Mouse (Mus musculus) hindbrain, embryonic 10.5 days (tissue): ENCODE measurements around the gene Sema5a. TPM values are rescaled to one million over a fixed set of nuclear protein-coding genes. Genes with fewer than 3 reads are reported as not detected.

ENCODE experiments used
- DNase-seq: peaks from one replicate; pipeline ENCODE4 v3.0.0-alpha.2; 2017; ENCODE audit warnings: low spot score
- H3K27ac ChIP-seq: fragments of 300-500 bp; sonication (generic); 2 replicates; pipeline ENCODE4 v1.5.1; 2016; ENCODE audit warnings: mild to moderate bottlenecking, moderate library complexity
- H3K27me3 ChIP-seq: fragments of 300-500 bp; sonication (generic); 2 replicates; pipeline ENCODE4 v1.6.1; 2016; ENCODE audit warnings: mild to moderate bottlenecking; ENCODE audit not compliant: poor library complexity, insufficient read depth, severe bottlenecking
- H3K36me3 ChIP-seq: fragments of 300-500 bp; sonication (generic); 2 replicates; pipeline ENCODE4 v1.6.1; 2016; ENCODE audit warnings: mild to moderate bottlenecking, moderate library complexity
- H3K4me1 ChIP-seq: fragments of 300-500 bp; sonication (generic); replicated peaks from 2 replicates; pipeline ENCODE4 v1.6.1; 2016; ENCODE audit warnings: mild to moderate bottlenecking
- H3K4me3 ChIP-seq: fragments of 300-500 bp; sonication (generic); 2 replicates; pipeline ENCODE4 v1.5.1; 2016; ENCODE audit warnings: mild to moderate bottlenecking, moderate library complexity
- H3K9me3 ChIP-seq: fragments of 300-500 bp; sonication (generic); 2 replicates; pipeline ENCODE4 v1.6.1; 2016; ENCODE audit warnings: mild to moderate bottlenecking, moderate library complexity
- WGBS: fragments of 180-500 bp; shearing (Covaris S2); methylation state at CpG from one replicate; pipeline ENCODE4 v1.1.7; 2016; 5-methylcytosine and 5-hydroxymethylcytosine counted together
- polyA plus RNA-seq: library from polyadenylated mRNA; unstranded; fragments of >200 nt; fragmentation: Nextera tagmentation; extraction: Ambion mirVana; gene quantifications from 2 replicates; pipeline ENCODE4 v1.2.1, GENCODE M21; 2016

Gene Sema5a
- polyA plus RNA-seq, 1 experiment from 2014 or later, result 5.0 TPM

GRCm38 (mm10) chr15:32615773-32616172, 371.2 kb downstream of the Sema5a start:
- H3K36me3 ChIP-seq, result no peaks in the 10 kb centered on the region
- no peak for DNase-seq
- H3K27ac ChIP-seq, result no peak overlapping the region
- no peaks in the 10 kb centered on the region for H3K4me1 ChIP-seq
- no peak overlapping the region for H3K4me3 ChIP-seq
- H3K27me3 ChIP-seq, result no peaks in the 10 kb centered on the region
- WGBS, result 86% methylated on average over 5 of the region's 5 CpGs
- H3K9me3 ChIP-seq, result no peaks in the 10 kb centered on the region

DNA sequence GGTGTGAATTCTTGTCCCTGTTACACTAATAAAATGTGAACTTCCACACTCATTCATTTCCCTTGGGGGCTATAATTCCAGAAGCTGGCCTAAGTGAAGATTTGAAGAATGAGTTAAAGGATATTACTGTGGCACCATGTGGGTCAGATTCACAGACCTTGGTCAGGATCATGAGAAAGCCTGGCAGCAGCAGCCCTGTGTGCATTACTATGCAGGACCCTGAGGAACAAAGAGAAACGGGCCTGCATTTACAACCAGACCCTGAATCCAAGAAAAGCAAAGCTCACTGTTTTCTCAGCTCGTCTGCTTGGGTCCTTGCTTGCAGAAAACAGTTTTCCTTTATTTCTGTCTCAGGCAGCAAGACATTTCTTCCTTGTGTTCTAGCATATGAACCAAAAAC, 374.6 kb downstream of the Sema5a start:
- no peak overlapping the region for H3K4me3 ChIP-seq
- WGBS, result 65% methylated on average over 2 of the region's 2 CpGs
- no peak for DNase-seq
- no peak overlapping the region for H3K27ac ChIP-seq
- no peaks in the 10 kb centered on the region for H3K27me3 ChIP-seq
- H3K4me1 ChIP-seq, result peaks cover 10% of the 10 kb centered on the region
- H3K9me3 ChIP-seq, result no peaks in the 10 kb centered on the region
- H3K36me3 ChIP-seq, result no peaks in the 10 kb centered on the region

DNA sequence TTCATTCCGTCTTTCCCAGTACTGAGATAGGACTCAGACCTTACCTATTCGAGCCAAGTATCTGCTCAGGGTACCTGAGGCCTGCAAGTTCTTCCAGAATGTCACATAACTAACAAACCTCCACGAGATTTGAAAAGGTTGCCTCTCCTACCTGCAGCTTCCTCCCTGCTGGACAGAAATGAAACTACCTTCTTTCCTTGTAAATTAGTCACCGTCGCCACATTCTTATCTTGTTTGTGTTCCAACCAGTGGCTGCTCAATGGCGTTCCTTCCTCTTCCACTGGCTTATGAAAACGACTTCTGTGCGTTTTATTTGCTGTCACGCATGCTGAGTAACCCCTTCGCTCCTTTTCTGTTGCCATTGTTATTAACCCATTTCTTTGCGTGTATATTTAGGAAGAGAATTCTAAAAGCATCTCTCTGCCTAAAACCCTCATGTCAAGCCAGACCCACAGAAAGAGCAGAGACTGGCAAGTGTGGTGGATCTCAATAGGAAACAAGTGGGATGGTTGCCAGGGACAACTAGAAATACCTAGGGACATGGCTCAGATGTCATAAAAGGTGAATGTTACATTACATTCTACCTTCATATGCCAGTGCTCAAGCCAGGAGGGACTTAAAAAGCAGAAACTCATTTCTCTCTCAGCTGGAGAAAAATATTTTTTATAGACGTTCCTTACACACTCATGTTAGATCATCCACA, 378.6 kb downstream of the Sema5a start:
- WGBS, result 78% methylated on average over 12 of the region's 12 CpGs

DNA sequence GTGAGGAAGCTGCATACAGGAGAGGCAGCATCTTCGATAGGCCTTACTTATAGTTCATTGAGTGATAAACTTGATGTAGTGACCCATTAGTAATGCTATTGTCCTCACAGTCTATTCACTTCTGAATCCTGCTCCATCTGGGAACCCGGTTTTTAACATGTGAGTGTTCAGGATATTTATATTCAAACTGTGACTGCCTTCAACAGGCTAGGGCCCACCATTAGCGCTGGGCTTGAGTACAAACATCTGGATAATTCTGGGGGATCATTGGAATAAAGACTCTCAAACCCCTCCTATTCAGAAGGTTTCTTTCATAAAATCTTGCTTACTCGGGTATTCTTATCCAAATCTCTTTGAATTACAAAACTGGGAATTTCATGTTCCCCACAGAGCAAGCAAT, 379.5 kb downstream of the Sema5a start:
- Histone ChIP-seq H3K36me3 (no peaks in the 10 kb centered on the region), H3K27ac (no peak overlapping the region), H3K4me1 (peaks cover 13% of the 10 kb centered on the region), H3K4me3 (no peak overlapping the region), H3K27me3 (no peaks in the 10 kb centered on the region), H3K9me3 (no peaks in the 10 kb centered on the region)
- WGBS, result 51% methylated on average over 4 of the region's 4 CpGs
- no peak for DNase-seq

More for the DNA sequence above, 378.6 kb downstream of the Sema5a start:
- no peaks in the 10 kb centered on the region for H3K9me3 ChIP-seq
- no peaks in the 10 kb centered on the region for H3K36me3 ChIP-seq
- peaks cover 13% of the 10 kb centered on the region for H3K4me1 ChIP-seq
- DNase-seq, result no peak
- H3K27ac ChIP-seq, result no peak overlapping the region
- H3K4me3 ChIP-seq, result no peak overlapping the region
- no peaks in the 10 kb centered on the region for H3K27me3 ChIP-seq

GRCm38 (mm10) chr15:32626031-32626430, 381.4 kb downstream of the Sema5a start:
- Histone ChIP-seq H3K27ac (no peak overlapping the region), H3K4me3 (no peak overlapping the region), H3K4me1 (peaks cover 13% of the 10 kb centered on the region), H3K36me3 (no peaks in the 10 kb centered on the region), H3K27me3 (no peaks in the 10 kb centered on the region), H3K9me3 (no peaks in the 10 kb centered on the region)
- no peak for DNase-seq
- 90% methylated on average over 2 of the region's 2 CpGs for WGBS

GRCm38 (mm10) chr15:32633713-32634112, 389.1 kb downstream of the Sema5a start:
- 97% methylated on average over 8 of the region's 8 CpGs for WGBS
- DNase-seq, result no peak
- Histone ChIP-seq H3K36me3 (no peaks in the 10 kb centered on the region), H3K4me3 (no peak overlapping the region), H3K4me1 (no peaks in the 10 kb centered on the region), H3K27ac (no peak overlapping the region), H3K9me3 (no peaks in the 10 kb centered on the region), H3K27me3 (no peaks in the 10 kb centered on the region)

- H3K4me3 ChIP-seq, result no peak overlapping the region
- H3K27ac ChIP-seq, result no peak overlapping the region
- 89% methylated on average over 3 of the region's 3 CpGs for WGBS
- no peaks in the 10 kb centered on the region for H3K27me3 ChIP-seq
- no peaks in the 10 kb centered on the region for H3K9me3 ChIP-seq
- no peaks in the 10 kb centered on the region for H3K36me3 ChIP-seq
- no peaks in the 10 kb centered on the region for H3K4me1 ChIP-seq
- DNase-seq, result no peak
Observed at GRCm38 (mm10) chr15:32637879-32638278, 393.3 kb downstream of the Sema5a start.

DNA sequence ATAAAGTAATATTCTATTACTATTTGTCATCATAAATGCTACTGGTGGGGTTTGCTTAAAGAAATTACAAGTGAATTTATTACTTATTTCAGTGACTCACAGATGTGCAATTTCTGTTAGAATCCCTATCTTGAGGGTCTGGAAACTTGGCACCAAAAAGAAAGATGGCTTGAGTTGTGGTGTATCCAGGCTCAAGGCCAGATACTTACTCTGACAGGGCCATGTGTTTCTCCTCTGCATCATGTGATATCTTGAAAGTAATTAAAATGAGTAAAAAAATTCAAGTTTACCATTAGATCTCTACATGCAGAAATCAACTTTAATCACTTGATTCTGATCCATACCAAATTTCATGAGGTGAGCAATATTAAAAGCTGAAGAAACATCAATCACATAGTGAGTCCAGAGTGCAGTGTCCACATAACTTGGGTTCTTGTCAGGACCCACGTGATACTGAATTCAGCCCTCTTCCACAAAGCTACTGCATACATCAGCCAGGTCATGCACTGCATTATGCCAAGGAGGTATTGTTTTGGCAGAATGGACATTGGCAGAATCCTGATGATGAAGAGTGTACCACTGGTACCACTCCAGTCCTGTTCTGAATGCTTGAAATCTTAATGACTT, 402.6 kb downstream of the Sema5a start:
- WGBS, result 84% methylated on average over 1 of the region's 1 CpGs
- Histone ChIP-seq H3K9me3 (no peaks in the 10 kb centered on the region), H3K4me1 (no peaks in the 10 kb centered on the region), H3K4me3 (no peak overlapping the region), H3K36me3 (no peaks in the 10 kb centered on the region), H3K27me3 (no peaks in the 10 kb centered on the region), H3K27ac (no peak overlapping the region)
- no peak for DNase-seq

GRCm38 (mm10) chr15:32654046-32654445, 409.4 kb downstream of the Sema5a start:
- no peaks in the 10 kb centered on the region for H3K27me3 ChIP-seq
- no peak for DNase-seq
- H3K27ac ChIP-seq, result no peak overlapping the region
- no peaks in the 10 kb centered on the region for H3K4me1 ChIP-seq
- 76% methylated on average over 3 of the region's 3 CpGs for WGBS
- no peak overlapping the region for H3K4me3 ChIP-seq
- H3K36me3 ChIP-seq, result no peaks in the 10 kb centered on the region
- no peaks in the 10 kb centered on the region for H3K9me3 ChIP-seq

DNA sequence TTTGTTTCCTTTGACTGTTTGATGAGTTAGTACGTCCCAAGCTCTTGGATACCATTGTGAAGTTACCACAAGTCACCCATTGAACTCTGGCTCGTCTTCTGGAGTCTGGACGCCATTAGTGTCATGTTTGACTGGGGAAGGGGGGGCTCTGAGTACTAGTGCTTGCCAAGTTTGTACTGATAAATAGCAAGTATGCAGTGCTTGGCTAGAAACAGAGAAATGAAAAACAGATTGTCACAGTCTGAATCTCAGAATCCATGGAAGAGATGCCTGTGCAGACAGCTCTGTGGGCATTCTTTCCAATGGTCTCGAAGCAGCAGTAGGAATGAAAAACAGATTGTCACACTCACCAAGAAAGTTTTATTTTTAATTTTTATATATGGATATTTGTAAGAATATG, 411.4 kb downstream of the Sema5a start:
- no peak overlapping the region for H3K4me3 ChIP-seq
- no peaks in the 10 kb centered on the region for H3K36me3 ChIP-seq
- no peaks in the 10 kb centered on the region for H3K27me3 ChIP-seq
- no peaks in the 10 kb centered on the region for H3K9me3 ChIP-seq
- no peak for DNase-seq
- H3K27ac ChIP-seq, result no peak overlapping the region
- no peaks in the 10 kb centered on the region for H3K4me1 ChIP-seq
- WGBS, result 79% methylated on average over 4 of the region's 4 CpGs

DNA sequence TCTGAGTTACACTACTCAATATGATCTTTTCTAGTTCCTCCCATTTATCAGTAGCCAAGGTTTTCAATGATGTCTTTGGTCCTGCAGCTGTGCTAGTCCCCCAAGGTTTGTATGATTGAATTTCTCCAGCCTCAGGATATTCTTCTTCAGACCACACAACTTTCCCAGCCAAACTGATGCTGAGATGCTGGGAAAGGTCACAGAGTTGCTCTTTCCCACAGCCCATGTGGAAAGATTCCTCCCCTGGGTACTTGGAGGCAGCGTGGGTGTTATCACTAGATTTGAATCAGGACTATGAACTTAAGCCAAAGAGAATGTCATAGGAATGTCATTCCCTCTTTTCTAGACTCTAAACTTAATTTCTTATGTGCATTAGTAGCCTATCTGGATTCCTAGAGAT, 431.8 kb downstream of the Sema5a start:
- 77% methylated on average over 1 of the region's 1 CpGs for WGBS

GRCm38 (mm10) chr15:32685152-32685551, 440.5 kb downstream of the Sema5a start:
- 83% methylated on average over 4 of the region's 4 CpGs for WGBS

More for the DNA sequence above, 431.8 kb downstream of the Sema5a start:
- Histone ChIP-seq H3K4me1 (no peaks in the 10 kb centered on the region), H3K27me3 (no peaks in the 10 kb centered on the region), H3K9me3 (no peaks in the 10 kb centered on the region), H3K27ac (no peak overlapping the region), H3K4me3 (no peak overlapping the region), H3K36me3 (no peaks in the 10 kb centered on the region)
- DNase-seq, result no peak

GRCm38 (mm10) chr15:32691021-32691420, 446.4 kb downstream of the Sema5a start:
- Histone ChIP-seq H3K9me3 (no peaks in the 10 kb centered on the region), H3K27me3 (no peaks in the 10 kb centered on the region), H3K27ac (no peak overlapping the region), H3K4me1 (no peaks in the 10 kb centered on the region), H3K36me3 (no peaks in the 10 kb centered on the region), H3K4me3 (no peak overlapping the region)
- no peak for DNase-seq

More at GRCm38 (mm10) chr15:32685152-32685551, 440.5 kb downstream of the Sema5a start:
- no peak for DNase-seq
- Histone ChIP-seq H3K4me1 (no peaks in the 10 kb centered on the region), H3K36me3 (no peaks in the 10 kb centered on the region), H3K9me3 (no peaks in the 10 kb centered on the region), H3K27me3 (no peaks in the 10 kb centered on the region), H3K27ac (no peak overlapping the region), H3K4me3 (no peak overlapping the region)
